Mouse (Mus musculus) granulocyte monocyte progenitor cell, adult 5-6 weeks (primary cell): ENCODE measurements around the gene Dpf3. TPM values are rescaled to one million over a fixed set of nuclear protein-coding genes. Genes with fewer than 3 reads are reported as not detected.

Experiments
- ATAC-seq: replicated peaks from 2 replicates; pipeline ENCODE4 v1.8.0; 2016; ENCODE audit warnings: mild to moderate bottlenecking, moderate TSS enrichment, inconsistent platforms; ENCODE audit not compliant: poor library complexity, severe bottlenecking
- total RNA-seq, 2 experiments: library from RNA; stranded (forward) in 1 of 2; stranded (reverse) in 1 of 2; fragments of 200-712, 200-1000 nt in 1 of 2; fragments of >200 nt in 1 of 2; fragmentation: Nextera tagmentation in 1 of 2; gene quantifications; 2 replicates each; pipeline ENCODE4 v1.2.3; 2014 to 2017

The Dpf3 gene
- total RNA-seq, 2 experiments from 2014 or later = 0.31 TPM; not detected in 1

- no peak for ATAC-seq
These were observed 308.7 kb downstream of the Dpf3 start for GRCm38 (mm10) chr12:83178770-83179169.

GRCm38 (mm10) chr12:83169495-83170209, 317.9 kb downstream of the Dpf3 start:
- ATAC-seq = no peak

GRCm38 (mm10) chr12:83168310-83168709, 319.2 kb downstream of the Dpf3 start:
- ATAC-seq = no peak

DNA sequence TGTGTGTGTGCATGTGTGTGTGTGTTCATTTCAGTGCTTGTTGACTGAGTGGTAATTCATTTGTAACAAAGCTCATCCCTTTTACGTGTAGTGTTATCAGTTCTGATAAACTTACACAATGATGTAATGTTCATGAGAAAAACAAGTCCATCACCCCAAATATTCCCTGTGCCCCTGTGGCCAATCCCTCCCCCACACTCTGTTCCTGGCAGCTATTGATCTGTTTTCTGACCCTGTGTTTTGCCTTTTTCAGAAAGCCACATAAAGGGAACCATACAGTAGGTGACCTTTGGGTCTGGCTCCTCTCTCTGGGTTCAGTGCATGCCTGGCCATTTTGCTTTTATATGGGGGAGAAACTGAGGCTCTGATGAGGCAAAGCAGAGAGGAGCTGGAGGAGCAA, 322.5 kb downstream of the Dpf3 start:
- ATAC-seq = no peak

Other genes with a start within 250 kb of the Dpf3 start
- gene Dcaf4, start 32.8 kb upstream of the Dpf3 start, total RNA-seq (2014; fragmentation: Nextera tagmentation) = 8.5 and 26.0 TPM in 2 replicates
- 10.7 and 12.4 TPM in 2 replicates for gene Dcaf4, start 32.8 kb upstream of the Dpf3 start, total RNA-seq (2017)
- 8.9 and 15.0 TPM in 2 replicates for gene Zfyve1, start 109.5 kb upstream of the Dpf3 start, total RNA-seq (2014; fragmentation: Nextera tagmentation)
- 9.4 and 12.2 TPM in 2 replicates for gene Zfyve1, start 109.5 kb upstream of the Dpf3 start, total RNA-seq (2017)
- 191 and 240 TPM in 2 replicates for gene Rbm25, start 143.5 kb upstream of the Dpf3 start, total RNA-seq (2014; fragmentation: Nextera tagmentation)
- 177 and 275 TPM in 2 replicates for gene Rbm25, start 143.5 kb upstream of the Dpf3 start, total RNA-seq (2017)
- 74.1 and 78.4 TPM in 2 replicates for gene Psen1, start 200.4 kb upstream of the Dpf3 start, total RNA-seq (2014; fragmentation: Nextera tagmentation)
- 53.3 and 75.0 TPM in 2 replicates for gene Psen1, start 200.4 kb upstream of the Dpf3 start, total RNA-seq (2017)